Mouse (Mus musculus): ENCODE data around the gene Chmp6.

Gene Chmp6

GRCm38 (mm10) chr11:119913291-119913934 lies at the start of gene Chmp6:
Chmp6 (plus strand) TSS chr11:119913441.
- peak; percentile 63 to 70 for DNase-seq (ENCODE audit: low read depth in 1 of 2, low spot score in 2 of 2)

GRCm38 (mm10) chr11:119866837-119867236 lies 46.4 kb upstream of the Chmp6 start:
- DNase-seq (ENCODE audit: low read depth in 1 of 2, low spot score in 2 of 2), result no peak

GRCm38 (mm10) chr11:119868138-119868537 lies 45.1 kb upstream of the Chmp6 start:
- no peak for DNase-seq (ENCODE audit: low read depth in 1 of 2, low spot score in 2 of 2)

- no peak for DNase-seq (ENCODE audit: low read depth in 1 of 2, low spot score in 2 of 2)
Measured at GRCm38 (mm10) chr11:119868556-119868955, 44.7 kb upstream of the Chmp6 start.

GRCm38 (mm10) chr11:119871141-119871540 lies 42.1 kb upstream of the Chmp6 start:
- no peak for DNase-seq (ENCODE audit: low read depth in 1 of 2, low spot score in 2 of 2)

GRCm38 (mm10) chr11:119873643-119874042 lies 39.6 kb upstream of the Chmp6 start:
- no peak for DNase-seq (ENCODE audit: low read depth in 1 of 2, low spot score in 2 of 2)

- DNase-seq (ENCODE audit: low read depth in 1 of 2, low spot score in 2 of 2), result peak in 1 of 2 experiments; percentile 38
Measured at GRCm38 (mm10) chr11:119874841-119875240, 38.4 kb upstream of the Chmp6 start.

GRCm38 (mm10) chr11:119875685-119876084 lies 37.6 kb upstream of the Chmp6 start:
- peak; percentile 31 to 51 for DNase-seq (ENCODE audit: low read depth in 1 of 2, low spot score in 2 of 2)

GRCm38 (mm10) chr11:119877124-119877523 lies 36.1 kb upstream of the Chmp6 start:
- no peak for DNase-seq (ENCODE audit: low read depth in 1 of 2, low spot score in 2 of 2)

GRCm38 (mm10) chr11:119879573-119879972 lies 33.7 kb upstream of the Chmp6 start:
- no peak for DNase-seq (ENCODE audit: low read depth in 1 of 2, low spot score in 2 of 2)

GRCm38 (mm10) chr11:119883646-119884045 lies 29.6 kb upstream of the Chmp6 start:
- no peak for DNase-seq (ENCODE audit: low read depth in 1 of 2, low spot score in 2 of 2)

GRCm38 (mm10) chr11:119889966-119890365 lies 23.3 kb upstream of the Chmp6 start:
- DNase-seq (ENCODE audit: low read depth in 1 of 2, low spot score in 2 of 2), result no peak

- no peak for DNase-seq (ENCODE audit: low read depth in 1 of 2, low spot score in 2 of 2)
Measured at GRCm38 (mm10) chr11:119891601-119892215, 21.5 kb upstream of the Chmp6 start.

GRCm38 (mm10) chr11:119893667-119894236 lies 19.5 kb upstream of the Chmp6 start:
- no peak for DNase-seq (ENCODE audit: low read depth in 1 of 2, low spot score in 2 of 2)

GRCm38 (mm10) chr11:119894634-119895033 lies 18.6 kb upstream of the Chmp6 start:
- no peak for DNase-seq (ENCODE audit: low read depth in 1 of 2, low spot score in 2 of 2)

- DNase-seq (ENCODE audit: low read depth in 1 of 2, low spot score in 2 of 2), result no peak
Measured at GRCm38 (mm10) chr11:119897041-119897440, 16.2 kb upstream of the Chmp6 start.

- DNase-seq (ENCODE audit: low read depth in 1 of 2, low spot score in 2 of 2), result no peak
Measured at GRCm38 (mm10) chr11:119898976-119899375, 14.3 kb upstream of the Chmp6 start.

GRCm38 (mm10) chr11:119901174-119901573 lies 12.1 kb upstream of the Chmp6 start:
- DNase-seq (ENCODE audit: low read depth in 1 of 2, low spot score in 2 of 2), result no peak

GRCm38 (mm10) chr11:119902891-119903290 lies 10.3 kb upstream of the Chmp6 start:
- no peak for DNase-seq (ENCODE audit: low read depth in 1 of 2, low spot score in 2 of 2)

- peak in 1 of 2 experiments; percentile 26 for DNase-seq (ENCODE audit: low read depth in 1 of 2, low spot score in 2 of 2)
Measured at GRCm38 (mm10) chr11:119904621-119905286, 8.5 kb upstream of the Chmp6 start.

- DNase-seq (ENCODE audit: low read depth in 1 of 2, low spot score in 2 of 2), result no peak
Measured at GRCm38 (mm10) chr11:119905794-119906193, 7.4 kb upstream of the Chmp6 start.
